Mouse (Mus musculus) central nervous system, embryonic 11.5 days (tissue): Measurements from ENCODE around the gene Dnajb12. TPM values are rescaled to one million over a fixed set of nuclear protein-coding genes. Genes with fewer than 3 reads are reported as not detected.

Experiments used
- polyA plus RNA-seq: library from polyadenylated mRNA; depleted of rRNA; stranded (reverse); fragments of >200 nt; gene quantifications from 2 replicates; pipeline ENCODE4 v1.2.3, GENCODE M21; 2012; rRNA removed

The Dnajb12 gene
- polyA plus RNA-seq = 24.6 and 30.1 TPM in 2 replicates

GRCm38 (mm10) chr10:59879255-59880028 lies at the start of gene Dnajb12:
Dnajb12 (plus strand) TSS chr10:59879556.

Other genes with a start within 250 kb of the Dnajb12 start
- gene Micu1, start 177.1 kb upstream of the Dnajb12 start, polyA plus RNA-seq = 66.0 and 93.5 TPM in 2 replicates
- 65.4 and 65.5 TPM in 2 replicates for gene Ddit4, start 72.3 kb downstream of the Dnajb12 start, polyA plus RNA-seq
- gene Ascc1, start 123.2 kb downstream of the Dnajb12 start, polyA plus RNA-seq = 31.2 and 34.4 TPM in 2 replicates
- 92.0 and 94.0 TPM in 2 replicates for gene Anapc16, start 123.6 kb downstream of the Dnajb12 start, polyA plus RNA-seq
- 24.0 and 32.3 TPM in 2 replicates for gene Spock2, start 226.7 kb downstream of the Dnajb12 start, polyA plus RNA-seq